Mouse (Mus musculus): ENCODE data around the gene Srrt. TPM values are rescaled to one million over a fixed set of nuclear protein-coding genes. Genes with fewer than 3 reads are reported as not detected.

Gene Srrt
- polyA plus RNA-seq, 1 experiment: 178 TPM

GRCm38 (mm10) chr5:137349384-137350204 lies 42.1 kb upstream of the Srrt start, which contains the start of gene Ephb4:
Ephb4 (plus strand) TSS chr5:137350109.
- no peaks in the 10 kb centered on the region for H3K27me3 ChIP-seq (ENCODE audit: control insufficient read depth, insufficient read depth, low read length)
- no peak for TF ChIP-seq CTCF (IDR thresholded peaks at IDR 0.05; ENCODE audit: control insufficient read depth, insufficient read depth, insufficient replicate concordance, low read depth, low read length)
- no peaks in the 10 kb centered on the region for H3K36me3 ChIP-seq (ENCODE audit: control insufficient read depth, insufficient read depth, low read length)
- H3K27ac ChIP-seq (ENCODE audit: control insufficient read depth, insufficient read depth, low read depth, low read length): peak within 1 kb of the TSS; percentile 47
- peaks cover 2% of the 10 kb centered on the region; the same call in 1 of the 2 replicates for H3K4me1 ChIP-seq (ENCODE audit: control insufficient read depth, insufficient read depth, low read length)
- H3K4me3 ChIP-seq (ENCODE audit: control insufficient read depth, low read depth, low read length): peak within 1 kb of the TSS; percentile 74

- TF ChIP-seq CTCF (IDR thresholded peaks at IDR 0.05; ENCODE audit: control insufficient read depth, insufficient read depth, insufficient replicate concordance, low read depth, low read length) (no peak), POLR2A (IDR thresholded peaks at IDR 0.05; ENCODE audit: control insufficient read depth, low read depth, low read length) (no peak)
- Histone ChIP-seq H3K4me1 (ENCODE audit: control insufficient read depth, insufficient read depth, low read length) (peaks cover 2% of the 10 kb centered on the region; the same call in 1 of the 2 replicates), H3K27me3 (ENCODE audit: control insufficient read depth, insufficient read depth, low read length) (no peaks in the 10 kb centered on the region), H3K36me3 (ENCODE audit: control insufficient read depth, insufficient read depth, low read length) (no peaks in the 10 kb centered on the region), H3K27ac (ENCODE audit: control insufficient read depth, insufficient read depth, low read depth, low read length) (no peak overlapping the region), H3K4me3 (ENCODE audit: control insufficient read depth, low read depth, low read length) (no peak overlapping the region)
These were observed 41.3 kb upstream of the Srrt start for GRCm38 (mm10) chr5:137348482-137349383.

- Histone ChIP-seq H3K4me3 (ENCODE audit: control insufficient read depth, low read depth, low read length) (no peak overlapping the region), H3K4me1 (ENCODE audit: control insufficient read depth, insufficient read depth, low read length) (peaks cover 2% of the 10 kb centered on the region; the same call in 1 of the 2 replicates), H3K27ac (ENCODE audit: control insufficient read depth, insufficient read depth, low read depth, low read length) (no peak overlapping the region), H3K36me3 (ENCODE audit: control insufficient read depth, insufficient read depth, low read length) (no peaks in the 10 kb centered on the region), H3K27me3 (ENCODE audit: control insufficient read depth, insufficient read depth, low read length) (no peaks in the 10 kb centered on the region)
- TF ChIP-seq POLR2A (IDR thresholded peaks at IDR 0.05; ENCODE audit: control insufficient read depth, low read depth, low read length) (no peak), CTCF (IDR thresholded peaks at IDR 0.05; ENCODE audit: control insufficient read depth, insufficient read depth, insufficient replicate concordance, low read depth, low read length) (no peak)
These were observed 40.4 kb upstream of the Srrt start for GRCm38 (mm10) chr5:137347856-137348255.

GRCm38 (mm10) chr5:137346983-137347382 lies 39.5 kb upstream of the Srrt start:
- TF ChIP-seq POLR2A (IDR thresholded peaks at IDR 0.05; ENCODE audit: control insufficient read depth, low read depth, low read length): no peak
- Histone ChIP-seq H3K27ac (ENCODE audit: control insufficient read depth, insufficient read depth, low read depth, low read length) (no peak overlapping the region), H3K4me1 (ENCODE audit: control insufficient read depth, insufficient read depth, low read length) (peaks cover 2% of the 10 kb centered on the region; the same call in 1 of the 2 replicates), H3K4me3 (ENCODE audit: control insufficient read depth, low read depth, low read length) (no peak overlapping the region), H3K27me3 (ENCODE audit: control insufficient read depth, insufficient read depth, low read length) (no peaks in the 10 kb centered on the region), H3K36me3 (ENCODE audit: control insufficient read depth, insufficient read depth, low read length) (no peaks in the 10 kb centered on the region)

GRCm38 (mm10) chr5:137346388-137346787 lies 38.9 kb upstream of the Srrt start:
- no peak overlapping the region for H3K27ac ChIP-seq (ENCODE audit: control insufficient read depth, insufficient read depth, low read depth, low read length)

GRCm38 (mm10) chr5:137345821-137346220 lies 38.3 kb upstream of the Srrt start:
- H3K27ac ChIP-seq (ENCODE audit: control insufficient read depth, insufficient read depth, low read depth, low read length): no peak overlapping the region
- H3K27me3 ChIP-seq (ENCODE audit: control insufficient read depth, insufficient read depth, low read length): no peaks in the 10 kb centered on the region
- peaks cover 2% of the 10 kb centered on the region; the same call in 1 of the 2 replicates for H3K4me1 ChIP-seq (ENCODE audit: control insufficient read depth, insufficient read depth, low read length)
- H3K4me3 ChIP-seq (ENCODE audit: control insufficient read depth, low read depth, low read length): no peak overlapping the region
- H3K36me3 ChIP-seq (ENCODE audit: control insufficient read depth, insufficient read depth, low read length): no peaks in the 10 kb centered on the region
- TF ChIP-seq POLR2A (IDR thresholded peaks at IDR 0.05; ENCODE audit: control insufficient read depth, low read depth, low read length): no peak
- TF ChIP-seq CTCF (IDR thresholded peaks at IDR 0.05; ENCODE audit: control insufficient read depth, insufficient read depth, insufficient replicate concordance, low read depth, low read length): no peak

More at GRCm38 (mm10) chr5:137346388-137346787, 38.9 kb upstream of the Srrt start:
- H3K4me1 ChIP-seq (ENCODE audit: control insufficient read depth, insufficient read depth, low read length): peaks cover 2% of the 10 kb centered on the region; the same call in 1 of the 2 replicates
- no peaks in the 10 kb centered on the region for H3K36me3 ChIP-seq (ENCODE audit: control insufficient read depth, insufficient read depth, low read length)
- no peak for TF ChIP-seq CTCF (IDR thresholded peaks at IDR 0.05; ENCODE audit: control insufficient read depth, insufficient read depth, insufficient replicate concordance, low read depth, low read length)
- no peak for TF ChIP-seq POLR2A (IDR thresholded peaks at IDR 0.05; ENCODE audit: control insufficient read depth, low read depth, low read length)
- no peak overlapping the region for H3K4me3 ChIP-seq (ENCODE audit: control insufficient read depth, low read depth, low read length)
- no peaks in the 10 kb centered on the region for H3K27me3 ChIP-seq (ENCODE audit: control insufficient read depth, insufficient read depth, low read length)

GRCm38 (mm10) chr5:137343869-137344268 lies 36.4 kb upstream of the Srrt start:
- Histone ChIP-seq H3K4me1 (ENCODE audit: control insufficient read depth, insufficient read depth, low read length) (peaks cover 10% of the 10 kb centered on the region), H3K36me3 (ENCODE audit: control insufficient read depth, insufficient read depth, low read length) (no peaks in the 10 kb centered on the region), H3K4me3 (ENCODE audit: control insufficient read depth, low read depth, low read length) (no peak overlapping the region), H3K27me3 (ENCODE audit: control insufficient read depth, insufficient read depth, low read length) (no peaks in the 10 kb centered on the region), H3K27ac (ENCODE audit: control insufficient read depth, insufficient read depth, low read depth, low read length) (no peak overlapping the region)
- no peak for TF ChIP-seq POLR2A (IDR thresholded peaks at IDR 0.05; ENCODE audit: control insufficient read depth, low read depth, low read length)
- TF ChIP-seq CTCF (IDR thresholded peaks at IDR 0.05; ENCODE audit: control insufficient read depth, insufficient read depth, insufficient replicate concordance, low read depth, low read length): no peak
